Mouse (Mus musculus) CH12.LX (cell line): Measurements from ENCODE around the gene Alk. TPM values are rescaled to one million over a fixed set of nuclear protein-coding genes. Genes with fewer than 3 reads are reported as not detected.
A peak's percentile ranks its signal among the peaks of the same experiment; 100 is the strongest.

Experiments used
- DNase-seq: peaks from one replicate; pipeline ENCODE4 v3.0.0-alpha.2; 2013; ENCODE audit errors: extremely low read depth
- H3K27ac ChIP-seq: 2 replicates; pipeline ENCODE4 v1.5.1; 2012; ENCODE audit warnings: low read depth, mild to moderate bottlenecking, control low read depth, moderate library complexity; ENCODE audit not compliant: insufficient read depth
- H3K27me3 ChIP-seq: replicated peaks from 2 replicates; pipeline ENCODE3; 2012; ENCODE audit warnings: inconsistent platforms
- H3K36me3 ChIP-seq, 2 experiments: replicated peaks in 1 of 2; 2 replicates each; pipeline versions ENCODE3 to v1.6.1; 2012; ENCODE audit warnings: inconsistent platforms in 1 of 2, low read length in 1 of 2, mild to moderate bottlenecking in 1 of 2, mixed read lengths in 1 of 2, moderate library complexity in 1 of 2; ENCODE audit not compliant: control insufficient read depth in 1 of 2, insufficient read depth in 1 of 2
- H3K4me1 ChIP-seq, 2 experiments: 2 replicates each; pipeline ENCODE4 v1.6.1; 2012; ENCODE audit warnings: inconsistent platforms in 1 of 2, moderate library complexity in 1 of 2; ENCODE audit not compliant: insufficient read depth in 2 of 2, control insufficient read depth in 1 of 2
- H3K4me2 ChIP-seq: 2 replicates; pipeline ENCODE4 v1.6.1; 2012; ENCODE audit warnings: low read depth, mild to moderate bottlenecking, control low read depth; ENCODE audit not compliant: poor library complexity, insufficient read depth, severe bottlenecking
- H3K4me3 ChIP-seq, 3 experiments: fragments of 150-350 bp in 1 of 3; sonication (generic) in 1 of 3; replicated peaks in 1 of 3; 2 replicates each; pipeline versions ENCODE3 to v1.5.1; 2011 to 2012; ENCODE audit warnings: low read depth in 2 of 3, low read length in 2 of 3, mild to moderate bottlenecking in 2 of 3, moderate library complexity in 2 of 3, control low read depth in 1 of 3, improper control_type of control experiment in 1 of 3, inconsistent platforms in 1 of 3, mixed read lengths in 1 of 3; ENCODE audit not compliant: poor library complexity in 1 of 3
- H3K79me2 ChIP-seq: replicated peaks from 2 replicates; pipeline ENCODE4 v1.6.1; 2012; ENCODE audit warnings: mild to moderate bottlenecking, moderate library complexity; ENCODE audit not compliant: control insufficient read depth, poor library complexity, insufficient read depth, severe bottlenecking; ENCODE audit errors: extremely low read depth
- H3K9ac ChIP-seq: 2 replicates; pipeline ENCODE4 v1.6.1; 2012; ENCODE audit warnings: low read depth, mild to moderate bottlenecking, control low read depth, moderate library complexity; ENCODE audit not compliant: insufficient read depth
- H3K9me3 ChIP-seq: replicated peaks from 2 replicates; pipeline ENCODE3; 2012; ENCODE audit warnings: low read length, inconsistent platforms, mixed read lengths
- BHLHE40 ChIP-seq: IDR thresholded peaks from 2 replicates; pipeline ENCODE4 v1.6.1; 2011; ENCODE audit warnings: mild to moderate bottlenecking, low read depth, low read length, improper control_type of control experiment
- CHD1 ChIP-seq: IDR thresholded peaks from 2 replicates; pipeline ENCODE4 v1.6.1; 2012; ENCODE audit warnings: low read depth, low read length, improper control_type of control experiment, inconsistent platforms
- CHD2 ChIP-seq: IDR thresholded peaks from 2 replicates; pipeline ENCODE4 v1.6.1; 2011; ENCODE audit warnings: low read length, improper control_type of control experiment
- CTCF ChIP-seq, 2 experiments: IDR thresholded peaks in 1 of 2; conservative IDR thresholded peaks in 1 of 2; 2 replicates each; pipeline ENCODE4 v1.5.1; 2011 to 2012; ENCODE audit warnings: low read depth in 2 of 2, low read length in 2 of 2, improper control_type of control experiment in 1 of 2, inconsistent platforms in 1 of 2, mild to moderate bottlenecking in 1 of 2, moderate library complexity in 1 of 2
- E2F4 ChIP-seq: IDR thresholded peaks from 2 replicates; pipeline ENCODE4 v1.6.1; 2011; ENCODE audit warnings: low read depth, low read length, improper control_type of control experiment; ENCODE audit not compliant: insufficient replicate concordance
- ELF1 ChIP-seq: IDR thresholded peaks from 2 replicates; pipeline ENCODE4 v1.6.1; 2014; ENCODE audit warnings: low read depth, mild to moderate bottlenecking, inconsistent platforms, low read length, improper control_type of control experiment
- EP300 ChIP-seq: IDR thresholded peaks from 2 replicates; pipeline ENCODE4 v1.6.1; 2011; ENCODE audit warnings: low read length, improper control_type of control experiment
- ETS1 ChIP-seq: conservative IDR thresholded peaks from 2 replicates; pipeline ENCODE4 v1.6.1; 2012; ENCODE audit warnings: low read depth, mild to moderate bottlenecking, inconsistent platforms, low read length, improper control_type of control experiment, moderate library complexity
- HCFC1 ChIP-seq: IDR thresholded peaks from 2 replicates; pipeline ENCODE4 v1.6.1; 2012; ENCODE audit warnings: low read depth, mild to moderate bottlenecking, inconsistent platforms, low read length, improper control_type of control experiment
- JUN ChIP-seq: IDR thresholded peaks from 2 replicates; pipeline ENCODE4 v1.6.1; 2011; ENCODE audit warnings: low read depth, mild to moderate bottlenecking, low read length, improper control_type of control experiment, moderate library complexity; ENCODE audit not compliant: insufficient read depth
- MAX ChIP-seq: IDR thresholded peaks from 2 replicates; pipeline ENCODE4 v1.6.1; 2011; ENCODE audit warnings: low read length, improper control_type of control experiment
- MAZ ChIP-seq: IDR thresholded peaks from 2 replicates; pipeline ENCODE4 v1.6.1; 2012; ENCODE audit warnings: low read depth, mild to moderate bottlenecking, inconsistent platforms, low read length, improper control_type of control experiment, moderate library complexity
- MEF2A ChIP-seq: IDR thresholded peaks from 2 replicates; pipeline ENCODE4 v1.6.1; 2014; ENCODE audit warnings: low read depth, mild to moderate bottlenecking, inconsistent platforms, low read length, improper control_type of control experiment, borderline replicate concordance
- MYC ChIP-seq: IDR thresholded peaks from 2 replicates; pipeline ENCODE4 v1.6.1; 2011; ENCODE audit warnings: low read depth, mild to moderate bottlenecking, improper control_type of control experiment, low read length
- NELFE ChIP-seq: IDR thresholded peaks from 2 replicates; pipeline ENCODE4 v1.6.1; 2011; ENCODE audit warnings: low read depth, low read length, improper control_type of control experiment
- NRF1 ChIP-seq: IDR thresholded peaks from 2 replicates; pipeline ENCODE4 v1.6.1; 2014; ENCODE audit warnings: low read depth, mild to moderate bottlenecking, inconsistent platforms, low read length, improper control_type of control experiment, moderate library complexity
- POLR2A ChIP-seq: IDR thresholded peaks from 2 replicates; pipeline ENCODE4 v1.6.1; 2011; ENCODE audit warnings: low read depth, mild to moderate bottlenecking, improper control_type of control experiment, low read length
- POLR2AphosphoS2 ChIP-seq: IDR thresholded peaks from 2 replicates; pipeline ENCODE4 v1.6.1; 2011; ENCODE audit warnings: low read depth, low read length, improper control_type of control experiment
- RAD21 ChIP-seq: IDR thresholded peaks from 2 replicates; pipeline ENCODE4 v1.6.1; 2011; ENCODE audit warnings: low read depth, mild to moderate bottlenecking, low read length, improper control_type of control experiment, moderate library complexity
- RCOR1 ChIP-seq: conservative IDR thresholded peaks from 2 replicates; pipeline ENCODE4 v1.6.1; 2012; ENCODE audit warnings: low read depth, mild to moderate bottlenecking, inconsistent platforms, low read length, improper control_type of control experiment
- SIN3A ChIP-seq: IDR thresholded peaks from 2 replicates; pipeline ENCODE4 v1.6.1; 2012; ENCODE audit warnings: low read length, improper control_type of control experiment, inconsistent platforms
- TBP ChIP-seq: conservative IDR thresholded peaks from 2 replicates; pipeline ENCODE4 v1.6.1; 2011; ENCODE audit warnings: low read depth, low read length, improper control_type of control experiment
- TCF12 ChIP-seq: IDR thresholded peaks from 2 replicates; pipeline ENCODE4 v1.6.1; 2014; ENCODE audit warnings: low read depth, mild to moderate bottlenecking, inconsistent platforms, low read length, improper control_type of control experiment
- USF1 ChIP-seq: IDR thresholded peaks from 2 replicates; pipeline ENCODE4 v1.6.1; 2014; ENCODE audit warnings: low read depth, mild to moderate bottlenecking, inconsistent platforms, low read length, improper control_type of control experiment
- USF2 ChIP-seq: conservative IDR thresholded peaks from 2 replicates; pipeline ENCODE4 v1.6.1; 2011; ENCODE audit warnings: low read depth, low read length, improper control_type of control experiment
- ZKSCAN1 ChIP-seq: IDR thresholded peaks from 2 replicates; pipeline ENCODE4 v1.6.1; 2012; ENCODE audit warnings: low read depth, inconsistent platforms, low read length, improper control_type of control experiment, borderline replicate concordance
- ZMIZ1 ChIP-seq: IDR thresholded peaks from 2 replicates; pipeline ENCODE4 v1.6.1; 2012; ENCODE audit warnings: low read depth, mild to moderate bottlenecking, inconsistent platforms, low read length, improper control_type of control experiment
- dilution Hi-C: fragments of 300-500 bp; cut with MboI; formaldehyde crosslinking; loops from 2 replicates; pipeline ENCODE4 v1.14.3; 2020; ENCODE audit warnings: low sequenced_read_pairs; ENCODE audit not compliant: extremely low pct_unique_long_range_greater_than_20kb, extremely low pct_ligation_motif_present
- in situ Hi-C: fragments of 300-500 bp; cut with MboI; formaldehyde crosslinking; loops from 3 replicates; pipeline ENCODE4 v1.14.3; 2019; ENCODE audit warnings: low sequenced_read_pairs, low pct_ligation_motif_present, low pct_unique_long_range_greater_than_20kb, mixed read lengths
- polyA plus RNA-seq: library from polyadenylated mRNA; unstranded; fragments of >175 nt; gene quantifications from 2 replicates; pipeline ENCODE4 v1.2.1, GENCODE M21; 2012; ENCODE audit warnings: low read depth; ENCODE audit not compliant: insufficient read length
- total RNA-seq, 2 experiments: library from RNA; depleted of rRNA; stranded (reverse); fragments of 300-350 nt in 1 of 2; fragments of >200 nt in 1 of 2; gene quantifications; 2 replicates each; pipeline ENCODE4 v1.2.3; 2012 to 2014

Gene Alk
- total and polyA plus RNA-seq, 3 experiments = 0.38 to 0.63 (median 0.44) TPM

- no peak overlapping the region for H3K9ac ChIP-seq
- 0 out of 4 replicates have a peak, but pooled peaks cover 0 to 2% of the 10 kb centered on the region in 2 experiments for H3K4me1 ChIP-seq
- no peaks in the 10 kb centered on the region for H3K9me3 ChIP-seq
- H3K4me3 ChIP-seq = peak overlapping the region in 1 of 3 experiments; percentile 27
- no peak for DNase-seq
- TF ChIP-seq CHD1 (no peak), BHLHE40 (no peak), SIN3A (no peak), TCF12 (no peak), ZMIZ1 (no peak), USF2 (no peak), NRF1 (no peak), ELF1 (no peak), CTCF (conservative IDR thresholded peaks at IDR 0.05 in 1 of 2, IDR thresholded peaks at IDR 0.05 in 1 of 2; ENCODE audit: low read depth in 2 of 2, low read length in 2 of 2) (no peak), E2F4 (no peak), CHD2 (no peak), RAD21 (no peak), MAZ (no peak), JUN (no peak), NELFE (no peak), ZKSCAN1 (no peak)
- H3K27me3 ChIP-seq = no peaks in the 10 kb centered on the region
- dilution Hi-C loops (no loop called here), in situ Hi-C loops (no loop called here)
- no peaks in the 10 kb centered on the region for H3K36me3 ChIP-seq
- no peak overlapping the region for H3K27ac ChIP-seq
- H3K79me2 ChIP-seq = no peaks in the 10 kb centered on the region
- H3K4me2 ChIP-seq = no peak overlapping the region
Measured at GRCm38 (mm10) chr17:72218816-72219215, 385.6 kb downstream of the Alk start.

GRCm38 (mm10) chr17:72197576-72197975 is 406.9 kb downstream of the Alk start:
- H3K27me3 ChIP-seq = no peaks in the 10 kb centered on the region
- H3K4me3 ChIP-seq = no peak overlapping the region
- no peak overlapping the region for H3K27ac ChIP-seq
- no peaks in the 10 kb centered on the region for H3K79me2 ChIP-seq
- dilution Hi-C loops = no loop called here
- no peak overlapping the region for H3K9ac ChIP-seq
- TF ChIP-seq ZKSCAN1 = no peak
- TF ChIP-seq MAX = no peak
- TF ChIP-seq USF1 = no peak
- TF ChIP-seq MYC = no peak
- no peak for TF ChIP-seq TBP
- no peak for TF ChIP-seq CHD1
- no peak for TF ChIP-seq MEF2A
- no peak for TF ChIP-seq POLR2AphosphoS2
- TF ChIP-seq MAZ = no peak
- TF ChIP-seq NELFE = no peak
- TF ChIP-seq ZMIZ1 = no peak
- no peak for TF ChIP-seq RCOR1
- no peak for TF ChIP-seq HCFC1
- TF ChIP-seq EP300 = no peak
- no peak for TF ChIP-seq POLR2A
- no peak for TF ChIP-seq ETS1
- no peaks in the 10 kb centered on the region; a peak in 1 of 4 replicates for H3K4me1 ChIP-seq
- DNase-seq = no peak
- peaks cover 0 to 27% of the 10 kb centered on the region in 2 experiments for H3K36me3 ChIP-seq
- peaks cover 4% of the 10 kb centered on the region for H3K9me3 ChIP-seq
- in situ Hi-C loops = no loop called here
- no peak overlapping the region for H3K4me2 ChIP-seq
